Mouse (Mus musculus) C2C12 (cell line): Measurements from ENCODE around the gene Muc4. TPM values are rescaled to one million over a fixed set of nuclear protein-coding genes. Genes with fewer than 3 reads are reported as not detected.

Source experiments
- H3K27me3 ChIP-seq: one replicate; pipeline ENCODE4 v1.6.1; 2011; ENCODE audit not compliant: control insufficient read depth, insufficient read depth, insufficient read length
- H3K36me3 ChIP-seq: one replicate; pipeline ENCODE4 v1.6.1; 2011; ENCODE audit not compliant: control insufficient read depth, insufficient read depth
- H3K4me3 ChIP-seq: one replicate; pipeline ENCODE4 v1.5.1; 2011; ENCODE audit warnings: mild to moderate bottlenecking, control low read depth; ENCODE audit not compliant: poor library complexity, insufficient read depth, severe bottlenecking
- H3K79me2 ChIP-seq: one replicate; pipeline ENCODE4 v1.6.1; 2011; ENCODE audit not compliant: control insufficient read depth, insufficient read depth
- H3K79me3 ChIP-seq: one replicate; pipeline ENCODE4 v1.6.1; 2011; ENCODE audit warnings: low read depth, control low read depth
- H3ac ChIP-seq: one replicate; pipeline ENCODE3; 2011; ENCODE audit warnings: low read depth; ENCODE audit not compliant: control insufficient read depth, insufficient read length
- CEBPB ChIP-seq: IDR thresholded peaks from one replicate; pipeline ENCODE4 v1.6.1; 2011; ENCODE audit warnings: low read depth, mild to moderate bottlenecking, control low read depth, moderate library complexity
- CTCF ChIP-seq: IDR thresholded peaks from one replicate; pipeline ENCODE4 v1.5.1; 2011; ENCODE audit not compliant: control insufficient read depth, insufficient read depth, insufficient read length
- FOSL1 ChIP-seq: IDR thresholded peaks from one replicate; pipeline ENCODE4 v1.8.0; 2011; ENCODE audit warnings: mild to moderate bottlenecking, low read length; ENCODE audit not compliant: poor library complexity, insufficient read depth, severe bottlenecking
- MAX ChIP-seq: IDR thresholded peaks from one replicate; pipeline ENCODE4 v1.6.1; 2011; ENCODE audit warnings: mild to moderate bottlenecking, control low read depth
- MYOD1 ChIP-seq: IDR thresholded peaks from one replicate; pipeline ENCODE4 v1.6.1; 2011; ENCODE audit warnings: low read depth; ENCODE audit not compliant: control insufficient read depth, insufficient read length
- MYOG ChIP-seq: IDR thresholded peaks from one replicate; pipeline ENCODE4 v1.6.1; 2011; ENCODE audit not compliant: control insufficient read depth, insufficient read length; ENCODE audit errors: extremely low read depth
- USF1 ChIP-seq: IDR thresholded peaks from one replicate; pipeline ENCODE4 v1.6.1; 2011; ENCODE audit warnings: low read depth, mild to moderate bottlenecking, control low read depth, moderate library complexity
- polyA plus RNA-seq: library from polyadenylated mRNA; unstranded; fragments of >200 nt; fragmentation: generic; extraction: Trizol; gene quantifications from one replicate; pipeline ENCODE4 v1.2.1, GENCODE M21; 2012; ENCODE audit warnings: missing spikeins

Muc4 gene
- polyA plus RNA-seq, 1 experiment, result 0.01 TPM

- TF ChIP-seq MYOD1 (no peak), CTCF (no peak), MAX (no peak), CEBPB (no peak), MYOG (no peak), USF1 (no peak), FOSL1 (no peak)
- Histone ChIP-seq H3K4me3 (no peak overlapping the region), H3K79me3 (no peaks in the 10 kb centered on the region), H3K36me3 (peaks cover 6% of the 10 kb centered on the region), H3ac (no peak overlapping the region), H3K27me3 (no peaks in the 10 kb centered on the region), H3K79me2 (no peaks in the 10 kb centered on the region)
Observed at GRCm38 (mm10) chr16:32818036-32818435, 82.3 kb downstream of the Muc4 start.

GRCm38 (mm10) chr16:32818441-32818840, 82.8 kb downstream of the Muc4 start:
- Histone ChIP-seq H3K79me2 (no peaks in the 10 kb centered on the region), H3K79me3 (no peaks in the 10 kb centered on the region), H3K27me3 (no peaks in the 10 kb centered on the region), H3K36me3 (peaks cover 6% of the 10 kb centered on the region), H3K4me3 (no peak overlapping the region), H3ac (no peak overlapping the region)
- TF ChIP-seq MYOD1, result no peak
- TF ChIP-seq CEBPB, result no peak
- no peak for TF ChIP-seq CTCF
- no peak for TF ChIP-seq MAX
- no peak for TF ChIP-seq MYOG
- no peak for TF ChIP-seq USF1
- no peak for TF ChIP-seq FOSL1

GRCm38 (mm10) chr16:32821772-32822449, 86.2 kb downstream of the Muc4 start:
- Histone ChIP-seq H3K4me3 (no peak overlapping the region), H3K79me3 (no peaks in the 10 kb centered on the region), H3K79me2 (no peaks in the 10 kb centered on the region), H3ac (peak overlapping the region; percentile 20), H3K27me3 (no peaks in the 10 kb centered on the region), H3K36me3 (peaks cover 37% of the 10 kb centered on the region)
- no peak for TF ChIP-seq MYOG
- TF ChIP-seq MYOD1, result peak; percentile 64

- Histone ChIP-seq H3K36me3 (peaks cover 38% of the 10 kb centered on the region), H3K79me2 (no peaks in the 10 kb centered on the region)
Observed at GRCm38 (mm10) chr16:32822450-32822827, 86.8 kb downstream of the Muc4 start.

GRCm38 (mm10) chr16:32822881-32823280, 87.2 kb downstream of the Muc4 start:
- Histone ChIP-seq H3K4me3 (no peak overlapping the region), H3K79me2 (no peaks in the 10 kb centered on the region), H3K27me3 (no peaks in the 10 kb centered on the region), H3K36me3 (peaks cover 38% of the 10 kb centered on the region), H3K79me3 (no peaks in the 10 kb centered on the region), H3ac (no peak overlapping the region)
- no peak for TF ChIP-seq CTCF
- TF ChIP-seq USF1, result no peak
- TF ChIP-seq MAX, result no peak
- no peak for TF ChIP-seq CEBPB
- no peak for TF ChIP-seq FOSL1
- no peak for TF ChIP-seq MYOD1
- TF ChIP-seq MYOG, result no peak

More at GRCm38 (mm10) chr16:32822450-32822827, 86.8 kb downstream of the Muc4 start:
- Histone ChIP-seq H3ac (peak overlapping the region; percentile 20), H3K27me3 (no peaks in the 10 kb centered on the region), H3K4me3 (no peak overlapping the region), H3K79me3 (no peaks in the 10 kb centered on the region)
- TF ChIP-seq MYOD1 (no peak), FOSL1 (no peak)

GRCm38 (mm10) chr16:32823487-32823886, 87.8 kb downstream of the Muc4 start:
- H3ac ChIP-seq, result no peak overlapping the region
- H3K79me2 ChIP-seq, result no peaks in the 10 kb centered on the region
- peaks cover 38% of the 10 kb centered on the region for H3K36me3 ChIP-seq
- H3K27me3 ChIP-seq, result no peaks in the 10 kb centered on the region
- no peaks in the 10 kb centered on the region for H3K79me3 ChIP-seq
- no peak overlapping the region for H3K4me3 ChIP-seq
- TF ChIP-seq MYOD1 (no peak), FOSL1 (no peak), MAX (no peak), USF1 (no peak), CTCF (no peak), CEBPB (no peak), MYOG (no peak)

- Histone ChIP-seq H3K4me3 (no peak overlapping the region), H3ac (no peak overlapping the region), H3K27me3 (no peaks in the 10 kb centered on the region), H3K36me3 (peaks cover 43% of the 10 kb centered on the region), H3K79me2 (no peaks in the 10 kb centered on the region), H3K79me3 (no peaks in the 10 kb centered on the region)
- TF ChIP-seq CTCF (no peak), MYOG (no peak), MAX (no peak), FOSL1 (no peak), USF1 (no peak), CEBPB (no peak), MYOD1 (no peak)
Observed at GRCm38 (mm10) chr16:32824061-32824460, 88.4 kb downstream of the Muc4 start.
